Mouse (Mus musculus): ENCODE measurements around the gene Mllt11. TPM values are rescaled to one million over a fixed set of nuclear protein-coding genes. Genes with fewer than 3 reads are reported as not detected.

The Mllt11 gene
- polyA plus RNA-seq (2014; fragmentation: Nextera tagmentation; extraction: Ambion mirVana): 12.6 and 14.2 TPM in 2 replicates

DNA sequence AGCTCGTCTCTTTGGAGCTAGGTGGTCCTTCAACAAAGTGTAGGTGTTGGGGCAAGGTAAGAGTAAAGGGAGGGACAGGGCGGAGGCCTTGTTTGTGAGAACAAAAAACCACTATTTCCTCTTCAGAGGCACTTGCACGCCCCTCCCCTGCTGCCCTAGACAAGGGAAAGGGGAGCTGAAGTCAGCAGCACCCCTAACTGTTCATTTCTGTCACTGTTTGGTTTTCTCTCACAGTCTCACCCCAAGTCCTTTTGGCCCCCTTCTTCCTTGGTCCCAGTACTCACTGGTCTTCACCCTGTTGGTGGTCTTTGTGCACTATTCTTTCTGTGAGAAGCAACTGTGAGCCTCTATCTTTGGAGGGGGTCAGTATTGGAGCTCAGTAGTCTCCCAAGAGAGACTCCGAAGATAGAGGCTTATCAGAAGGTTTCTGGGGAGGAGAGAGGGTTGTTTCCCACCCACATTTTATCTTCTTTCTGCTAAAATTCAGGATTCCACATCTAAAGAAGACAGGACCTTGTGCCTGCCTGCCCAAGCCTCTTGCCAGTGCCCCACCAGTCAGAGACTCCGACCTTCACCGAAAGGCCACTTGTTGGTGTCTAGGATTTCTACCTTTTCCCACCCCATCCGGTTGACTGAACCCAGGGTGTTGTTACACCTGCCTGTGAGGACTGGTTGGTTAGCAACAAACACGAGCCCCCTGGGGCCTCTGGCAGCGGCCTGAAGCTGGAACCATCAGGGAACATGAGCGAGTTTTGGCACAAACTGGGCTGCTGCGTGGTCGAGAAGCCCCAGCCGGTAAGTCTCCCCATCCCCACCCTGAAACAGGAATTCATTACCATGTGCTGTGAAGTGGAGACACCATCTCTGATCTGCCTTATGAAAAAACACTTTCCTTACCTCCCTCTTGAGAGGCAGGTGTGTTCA, at the start of gene Mllt11:
Mllt11 (minus strand) TSS at position 874 of the 924 bp plus-strand sequence.
- peak within 1 kb of the TSS; percentile 77 for H3K4me2 ChIP-seq (ENCODE audit: low read length)
- H3K9ac ChIP-seq (ENCODE audit: low read length): peak within 1 kb of the TSS; percentile 97
- peaks cover 57% of the 10 kb centered on the region for H3K36me3 ChIP-seq (ENCODE audit: control insufficient read depth, insufficient read depth, low read length)
- peaks cover 17 to 36% of the 10 kb centered on the region in 2 experiments for H3K4me1 ChIP-seq (ENCODE audit: control insufficient read depth in 2 of 2, insufficient read depth in 2 of 2, low read length in 2 of 2)
- H3K9me3 ChIP-seq (ENCODE audit: control insufficient read depth, low read length): no peaks in the 10 kb centered on the region
- H3K27ac ChIP-seq (replicated peaks in 1 of 2; ENCODE audit: control insufficient read depth in 1 of 2, insufficient read depth in 1 of 2, low read depth in 2 of 2, low read length in 2 of 2): peak within 1 kb of the TSS; percentile 79 to 97; a peak in 3 of 4 replicates
- no peak for ATAC-seq (ENCODE audit: insufficient number of reproducible peaks, insufficient read depth, low FRiP score, low read depth)
- WGBS: 67% methylated on average over 13 of the region's 13 CpGs
- H3K4me3 ChIP-seq (ENCODE audit: control insufficient read depth in 1 of 2, insufficient read depth in 1 of 2, low read depth in 1 of 2, low read length in 2 of 2): peak within 1 kb of the TSS in 1 of 2 experiments; percentile 95; a peak in 1 of 4 replicates
- no peaks in the 10 kb centered on the region for H3K27me3 ChIP-seq (ENCODE audit: control insufficient read depth, insufficient read depth, low read length)

DNA sequence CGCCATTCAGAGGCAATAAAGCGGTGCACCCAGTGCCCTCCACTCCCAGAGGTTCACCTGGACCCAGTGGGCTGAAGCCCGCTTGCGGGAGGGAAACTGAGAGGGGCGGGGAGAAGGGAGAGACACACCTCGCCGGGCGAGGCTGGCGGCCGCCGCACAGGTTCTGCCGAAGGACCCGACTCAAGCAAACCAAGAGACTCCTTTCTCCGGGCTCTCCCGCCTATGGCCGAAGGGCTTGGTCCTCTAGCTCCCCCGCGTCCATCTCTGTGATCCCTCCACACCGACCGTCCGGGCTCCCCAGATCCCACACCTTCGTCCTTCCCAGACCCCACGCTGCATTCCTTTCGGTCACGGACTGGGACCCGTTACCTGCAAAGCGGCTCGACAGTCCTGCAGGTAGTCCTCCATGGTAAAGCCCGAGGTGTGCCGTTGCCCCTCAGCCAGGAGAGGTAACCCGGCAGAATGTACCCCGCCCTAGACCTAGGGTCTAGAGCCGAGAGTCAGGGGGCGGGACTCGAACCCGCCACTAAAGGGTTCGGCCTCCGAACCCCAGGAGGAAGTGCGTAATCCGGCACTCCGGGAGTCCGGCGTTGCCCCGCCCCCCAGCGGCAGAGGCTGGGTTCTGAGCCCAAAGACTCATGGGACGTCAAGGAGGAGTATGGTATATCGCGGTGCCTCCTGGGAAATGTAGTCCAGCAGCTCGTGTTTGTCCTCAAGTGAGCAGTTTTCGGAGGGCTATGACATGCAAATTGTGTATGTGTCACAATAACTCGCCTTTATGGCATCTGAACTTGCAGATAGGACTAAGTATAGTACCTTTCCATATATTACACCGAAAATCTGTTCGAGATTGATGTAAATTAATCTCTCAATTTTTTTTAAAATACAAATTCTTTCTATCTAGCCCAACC, 49.5 kb upstream of the Mllt11 start, which contains the start of the genes Mindy1 and Prune1:
Mindy1 (plus strand) TSS at position 130 of the 911 bp plus-strand sequence.
Prune1 (minus strand) TSS at position 861 of the 911 bp plus-strand sequence.
- WGBS: under 1% methylated on average over 53 of the region's 53 CpGs
- no peaks in the 10 kb centered on the region for H3K9me3 ChIP-seq (ENCODE audit: control insufficient read depth, low read length)

DNA sequence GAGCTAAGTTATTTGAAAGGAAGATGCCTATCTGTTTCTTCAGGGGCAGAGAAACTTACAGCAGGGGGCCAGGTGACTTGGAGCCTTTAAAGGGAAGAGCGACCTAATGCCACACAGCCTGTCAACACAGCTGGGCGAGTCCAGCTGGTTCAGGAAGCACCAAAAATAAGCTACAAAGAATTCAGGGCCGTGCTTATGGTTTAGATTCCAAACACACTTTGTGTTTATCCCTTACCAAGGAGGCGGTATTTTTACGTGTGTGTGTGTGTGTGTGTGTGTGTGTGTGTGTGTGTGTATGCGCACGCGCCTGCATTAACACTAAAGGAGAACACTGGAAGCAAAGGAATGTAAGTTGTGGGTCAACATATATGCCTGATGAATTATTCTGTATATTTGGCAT, 48.8 kb upstream of the Mllt11 start:
- no peak for ATAC-seq (ENCODE audit: insufficient number of reproducible peaks, insufficient read depth, low FRiP score, low read depth)

More for the DNA sequence above, 49.5 kb upstream of the Mllt11 start, which contains the start of the genes Mindy1 and Prune1:
- Histone ChIP-seq H3K27ac (replicated peaks in 1 of 2; ENCODE audit: control insufficient read depth in 1 of 2, insufficient read depth in 1 of 2, low read depth in 2 of 2, low read length in 2 of 2) (peak within 1 kb of the TSS; percentile 96 to 99), H3K9ac (ENCODE audit: low read length) (peak within 1 kb of the TSS; percentile 94), H3K4me3 (ENCODE audit: control insufficient read depth in 1 of 2, insufficient read depth in 1 of 2, low read depth in 1 of 2, low read length in 2 of 2) (peak within 1 kb of the TSS; percentile 83 to 96), H3K36me3 (ENCODE audit: control insufficient read depth, insufficient read depth, low read length) (no peaks in the 10 kb centered on the region; the same call in 1 of the 2 replicates), H3K4me2 (ENCODE audit: low read length) (peak within 1 kb of the TSS; percentile 89), H3K4me1 (ENCODE audit: control insufficient read depth in 2 of 2, insufficient read depth in 2 of 2, low read length in 2 of 2) (peaks cover 8 to 30% of the 10 kb centered on the region in 2 experiments), H3K27me3 (ENCODE audit: control insufficient read depth, insufficient read depth, low read length) (no peaks in the 10 kb centered on the region)
- ATAC-seq (ENCODE audit: insufficient number of reproducible peaks, insufficient read depth, low FRiP score, low read depth): peak; percentile 88

DNA sequence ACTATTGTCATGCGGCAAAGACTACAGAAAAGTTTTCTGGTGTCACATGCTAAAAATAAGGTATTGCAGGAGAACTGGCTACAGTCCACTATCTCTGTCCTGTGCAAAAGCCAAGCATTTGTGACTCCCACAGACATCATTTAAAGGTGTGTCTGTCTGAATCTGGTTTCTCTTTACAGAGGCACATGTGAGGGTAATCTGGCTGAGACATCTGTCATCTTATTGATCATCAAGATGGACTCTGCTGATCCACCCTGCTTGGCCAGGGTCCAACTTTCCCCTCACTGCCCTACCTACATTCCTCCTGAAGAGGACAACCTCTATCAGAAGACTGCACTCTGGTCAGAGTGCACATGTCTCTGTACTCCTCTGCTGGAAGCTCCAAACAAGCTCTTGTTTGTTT, 45.2 kb upstream of the Mllt11 start:
- Histone ChIP-seq H3K27ac (replicated peaks in 1 of 2; ENCODE audit: control insufficient read depth in 1 of 2, insufficient read depth in 1 of 2, low read depth in 2 of 2, low read length in 2 of 2) (peak overlapping the region; percentile 29 to 68; a peak in 3 of 4 replicates), H3K9me3 (ENCODE audit: control insufficient read depth, low read length) (no peaks in the 10 kb centered on the region), H3K4me2 (ENCODE audit: low read length) (0 out of 2 replicates have a peak overlapping the region, but pooled peaks have one; percentile 8), H3K9ac (ENCODE audit: low read length) (peak overlapping the region; percentile 12; the same call in 1 of the 2 replicates), H3K4me1 (ENCODE audit: control insufficient read depth in 2 of 2, insufficient read depth in 2 of 2, low read length in 2 of 2) (peaks cover 5 to 35% of the 10 kb centered on the region in 2 experiments), H3K36me3 (ENCODE audit: control insufficient read depth, insufficient read depth, low read length) (no peaks in the 10 kb centered on the region), H3K27me3 (ENCODE audit: control insufficient read depth, insufficient read depth, low read length) (no peaks in the 10 kb centered on the region), H3K4me3 (ENCODE audit: control insufficient read depth in 1 of 2, insufficient read depth in 1 of 2, low read depth in 1 of 2, low read length in 2 of 2) (no peak overlapping the region)
- 27% methylated on average over 1 of the region's 1 CpGs for WGBS
- no peak for ATAC-seq (ENCODE audit: insufficient number of reproducible peaks, insufficient read depth, low FRiP score, low read depth)

More for the DNA sequence above, 48.8 kb upstream of the Mllt11 start:
- peak overlapping the region; percentile 91 to 96 for H3K27ac ChIP-seq (replicated peaks in 1 of 2; ENCODE audit: control insufficient read depth in 1 of 2, insufficient read depth in 1 of 2, low read depth in 2 of 2, low read length in 2 of 2)
- 16% methylated on average over 8 of the region's 8 CpGs for WGBS
- peak overlapping the region; percentile 94 for H3K9ac ChIP-seq (ENCODE audit: low read length)
- peaks cover 8 to 30% of the 10 kb centered on the region in 2 experiments for H3K4me1 ChIP-seq (ENCODE audit: control insufficient read depth in 2 of 2, insufficient read depth in 2 of 2, low read length in 2 of 2)
- peak overlapping the region; percentile 83 to 96 for H3K4me3 ChIP-seq (ENCODE audit: control insufficient read depth in 1 of 2, insufficient read depth in 1 of 2, low read depth in 1 of 2, low read length in 2 of 2)
- peak overlapping the region; percentile 89 for H3K4me2 ChIP-seq (ENCODE audit: low read length)
- H3K36me3 ChIP-seq (ENCODE audit: control insufficient read depth, insufficient read depth, low read length): no peaks in the 10 kb centered on the region; the same call in 1 of the 2 replicates
- no peaks in the 10 kb centered on the region for H3K27me3 ChIP-seq (ENCODE audit: control insufficient read depth, insufficient read depth, low read length)
- H3K9me3 ChIP-seq (ENCODE audit: control insufficient read depth, low read length): no peaks in the 10 kb centered on the region

DNA sequence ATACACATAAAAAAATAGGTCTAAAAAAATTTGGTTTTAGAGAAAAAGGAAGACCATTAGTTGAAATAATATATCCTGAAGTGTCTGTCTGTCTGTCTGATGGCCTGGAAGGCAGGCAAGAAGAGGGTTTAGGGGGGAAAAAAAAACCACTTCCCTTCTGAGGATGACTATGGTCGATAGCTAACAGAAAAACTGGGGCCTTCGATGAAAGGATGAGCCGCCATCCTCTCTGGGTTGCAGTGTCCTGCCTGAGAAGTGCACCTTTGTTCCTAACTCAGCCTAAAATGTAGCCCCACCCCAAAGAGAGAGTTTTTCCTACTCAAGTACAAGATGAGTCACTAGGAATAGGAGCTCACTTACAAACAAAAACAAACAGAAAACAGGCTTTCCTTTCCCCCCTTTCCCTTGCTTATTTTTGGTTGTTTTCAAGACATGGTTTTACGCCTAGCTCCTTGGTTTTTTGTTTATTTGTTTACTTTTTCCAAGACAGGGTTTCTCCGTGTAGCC, 44.5 kb upstream of the Mllt11 start:
- Histone ChIP-seq H3K27me3 (ENCODE audit: control insufficient read depth, insufficient read depth, low read length) (no peaks in the 10 kb centered on the region), H3K9me3 (ENCODE audit: control insufficient read depth, low read length) (no peaks in the 10 kb centered on the region), H3K4me1 (ENCODE audit: control insufficient read depth in 2 of 2, insufficient read depth in 2 of 2, low read length in 2 of 2) (peaks cover 5 to 35% of the 10 kb centered on the region in 2 experiments), H3K27ac (replicated peaks in 1 of 2; ENCODE audit: control insufficient read depth in 1 of 2, insufficient read depth in 1 of 2, low read depth in 2 of 2, low read length in 2 of 2) (peak overlapping the region; percentile 19 to 68; a peak in 2 of 4 replicates), H3K4me3 (ENCODE audit: control insufficient read depth in 1 of 2, insufficient read depth in 1 of 2, low read depth in 1 of 2, low read length in 2 of 2) (no peak overlapping the region), H3K4me2 (ENCODE audit: low read length) (no peak overlapping the region), H3K36me3 (ENCODE audit: control insufficient read depth, insufficient read depth, low read length) (no peaks in the 10 kb centered on the region), H3K9ac (ENCODE audit: low read length) (no peak overlapping the region)
- no peak for ATAC-seq (ENCODE audit: insufficient number of reproducible peaks, insufficient read depth, low FRiP score, low read depth)
- 78% methylated on average over 5 of the region's 5 CpGs for WGBS

DNA sequence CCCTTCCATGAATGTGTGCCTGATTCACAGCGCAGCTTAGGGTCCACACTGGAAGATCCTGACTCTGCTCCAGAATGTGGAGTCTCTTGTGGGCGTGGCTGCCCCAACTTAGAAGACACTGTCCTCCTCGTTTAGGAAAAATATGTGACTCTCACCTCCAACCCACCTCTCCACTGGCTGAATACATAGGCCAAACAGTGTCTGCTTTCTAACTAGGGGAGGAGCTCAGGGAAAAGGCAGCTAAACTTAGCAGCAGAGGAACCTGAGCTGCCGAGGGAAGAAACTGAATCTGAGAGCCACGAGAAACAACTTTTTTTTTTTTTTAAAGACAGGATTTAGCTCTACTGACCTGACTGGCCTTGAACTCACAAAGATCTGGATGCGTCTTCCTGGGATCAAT, 43.2 kb upstream of the Mllt11 start:
- H3K4me3 ChIP-seq (ENCODE audit: control insufficient read depth in 1 of 2, insufficient read depth in 1 of 2, low read depth in 1 of 2, low read length in 2 of 2): no peak overlapping the region
- no peak overlapping the region for H3K4me2 ChIP-seq (ENCODE audit: low read length)
- H3K9ac ChIP-seq (ENCODE audit: low read length): no peak overlapping the region
- H3K9me3 ChIP-seq (ENCODE audit: control insufficient read depth, low read length): no peaks in the 10 kb centered on the region
- H3K4me1 ChIP-seq (ENCODE audit: control insufficient read depth in 2 of 2, insufficient read depth in 2 of 2, low read length in 2 of 2): peaks cover 5 to 34% of the 10 kb centered on the region in 2 experiments
- 60% methylated on average over 6 of the region's 6 CpGs for WGBS
- H3K27ac ChIP-seq (replicated peaks in 1 of 2; ENCODE audit: control insufficient read depth in 1 of 2, insufficient read depth in 1 of 2, low read depth in 2 of 2, low read length in 2 of 2): peak overlapping the region; percentile 48 to 54; a peak in 3 of 4 replicates
- no peak for ATAC-seq (ENCODE audit: insufficient number of reproducible peaks, insufficient read depth, low FRiP score, low read depth)
- H3K27me3 ChIP-seq (ENCODE audit: control insufficient read depth, insufficient read depth, low read length): no peaks in the 10 kb centered on the region
- no peaks in the 10 kb centered on the region for H3K36me3 ChIP-seq (ENCODE audit: control insufficient read depth, insufficient read depth, low read length)
